Mouse (Mus musculus) stomach, embryonic 14.5 days (tissue): ENCODE data around the gene Gm3173. TPM values are rescaled to one million over a fixed set of nuclear protein-coding genes. Genes with fewer than 3 reads are reported as not detected.
"Not testable (repeated sequence)": the region's sequence is repeated elsewhere in the genome, so short reads cannot be mapped to it uniquely, and the experiment has no call there.

Experiments
- ATAC-seq: fragments of 200-750 bp; cut with Nextera tagmentation; 2 replicates; pipeline ENCODE4 v1.8.0; 2017; ENCODE audit warnings: low read depth, moderate TSS enrichment; ENCODE audit not compliant: insufficient number of reproducible peaks, insufficient read depth, low FRiP score
- H3K27ac ChIP-seq: fragments of 300-500 bp; sonication (generic); 2 replicates; pipeline ENCODE4 v1.5.1; 2014; ENCODE audit warnings: mild to moderate bottlenecking, low read length, moderate library complexity, mixed read lengths
- H3K27me3 ChIP-seq: fragments of 300-500 bp; sonication (generic); 2 replicates; pipeline ENCODE4 v1.6.1; 2014; ENCODE audit warnings: low read length, control low read depth, mixed read lengths; ENCODE audit not compliant: control insufficient read depth, insufficient read depth
- H3K36me3 ChIP-seq: fragments of 300-500 bp; sonication (generic); 2 replicates; pipeline ENCODE4 v1.6.1; 2014; ENCODE audit warnings: mild to moderate bottlenecking, control low read depth, low read length, moderate library complexity, mixed read lengths; ENCODE audit not compliant: control insufficient read depth, insufficient read depth
- H3K4me1 ChIP-seq: fragments of 300-500 bp; sonication (generic); 2 replicates; pipeline ENCODE4 v1.6.1; 2014; ENCODE audit warnings: low read length, control low read depth, mixed read lengths; ENCODE audit not compliant: control insufficient read depth, insufficient read depth
- H3K4me2 ChIP-seq: fragments of 300-500 bp; sonication (generic); replicated peaks from 2 replicates; pipeline ENCODE4 v1.6.1; 2014; ENCODE audit warnings: low read depth, low read length, control low read depth
- H3K4me3 ChIP-seq: fragments of 300-500 bp; sonication (generic); 2 replicates; pipeline ENCODE4 v1.5.1; 2014; ENCODE audit warnings: low read depth, low read length, control low read depth
- H3K9ac ChIP-seq: fragments of 300-500 bp; sonication (generic); replicated peaks from 2 replicates; pipeline ENCODE4 v1.6.1; 2014; ENCODE audit warnings: low read depth, mild to moderate bottlenecking, control low read depth, low read length, moderate library complexity, mixed read lengths
- H3K9me3 ChIP-seq: fragments of 300-500 bp; sonication (generic); 2 replicates; pipeline ENCODE4 v1.6.1; 2016; ENCODE audit warnings: low read depth, low read length, control low read depth; ENCODE audit not compliant: control insufficient read depth
- WGBS: fragments of 180-500 bp; shearing (Covaris S2); extraction: QIAGEN DNeasy Blood & Tissue Kit; methylation state at CpG from one replicate; pipeline ENCODE4 v1.1.7; 2014; 5-methylcytosine and 5-hydroxymethylcytosine counted together
- polyA plus RNA-seq: library from polyadenylated mRNA; unstranded; fragments of >200 nt; fragmentation: Nextera tagmentation; extraction: Ambion mirVana; gene quantifications from 2 replicates; pipeline ENCODE4 v1.2.1, GENCODE M21; 2014

The Gm3173 gene
- polyA plus RNA-seq, 1 experiment from 2014 or later, result not detected

DNA sequence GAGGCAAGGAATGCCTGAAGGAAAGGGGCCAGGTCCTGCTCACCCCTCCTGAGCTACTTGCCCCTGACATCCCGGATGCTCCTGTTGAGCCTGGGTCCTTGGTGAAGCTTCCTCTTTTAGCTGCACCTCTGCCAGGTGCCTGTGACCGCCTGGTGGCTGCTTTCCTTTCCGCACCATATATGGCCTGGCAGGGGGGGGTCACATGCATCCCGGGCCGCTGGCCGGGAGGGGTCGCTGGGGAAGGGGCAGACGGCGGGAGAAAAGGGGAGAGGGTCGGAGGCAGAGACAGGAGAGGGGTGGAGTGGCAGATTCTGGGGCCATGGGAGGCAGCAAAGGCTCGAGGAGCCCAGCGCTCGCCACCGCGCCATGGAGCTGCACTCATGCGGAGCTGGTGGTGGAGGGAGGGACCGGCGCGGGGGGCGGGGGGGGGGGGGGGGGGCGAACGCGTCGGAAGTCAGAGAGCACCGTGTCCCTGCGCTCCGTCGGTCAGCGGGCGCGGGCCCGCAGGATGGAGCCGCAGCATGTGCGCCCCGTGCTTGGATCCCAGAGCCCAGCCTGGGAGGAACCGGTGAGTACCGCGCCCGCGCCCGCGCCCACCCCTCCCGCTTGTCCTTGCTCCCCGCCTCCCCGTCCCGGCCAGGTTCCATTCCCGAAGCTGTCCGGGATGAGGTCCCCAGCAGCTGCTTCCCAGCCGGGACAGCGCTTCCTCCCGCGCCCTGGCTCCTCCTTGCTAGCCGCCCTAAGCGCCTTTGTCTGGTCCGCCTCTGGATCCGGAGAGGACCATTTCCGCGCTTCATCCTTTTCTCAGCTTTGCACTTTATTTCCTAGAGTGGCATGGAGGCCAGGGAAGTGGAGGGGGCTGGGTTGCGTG is 15.6 kb upstream of the Gm3173 start, which contains the start of gene Gm3164:
Gene Gm3164 (plus strand): TSS at position 484 of the 871 bp plus-strand sequence.
- H3K27ac ChIP-seq, H3K4me1 ChIP-seq, H3K9ac ChIP-seq, ATAC-seq, H3K27me3 ChIP-seq, H3K36me3 ChIP-seq, H3K9me3 ChIP-seq: not testable (repeated sequence)
- H3K4me3 ChIP-seq, result peak within 1 kb of the TSS; percentile 22; the same call in 1 of the 2 replicates
- H3K4me2 ChIP-seq, result peak within 1 kb of the TSS; percentile 37
- WGBS, result 1% methylated on average over 27 of the region's 59 CpGs

DNA sequence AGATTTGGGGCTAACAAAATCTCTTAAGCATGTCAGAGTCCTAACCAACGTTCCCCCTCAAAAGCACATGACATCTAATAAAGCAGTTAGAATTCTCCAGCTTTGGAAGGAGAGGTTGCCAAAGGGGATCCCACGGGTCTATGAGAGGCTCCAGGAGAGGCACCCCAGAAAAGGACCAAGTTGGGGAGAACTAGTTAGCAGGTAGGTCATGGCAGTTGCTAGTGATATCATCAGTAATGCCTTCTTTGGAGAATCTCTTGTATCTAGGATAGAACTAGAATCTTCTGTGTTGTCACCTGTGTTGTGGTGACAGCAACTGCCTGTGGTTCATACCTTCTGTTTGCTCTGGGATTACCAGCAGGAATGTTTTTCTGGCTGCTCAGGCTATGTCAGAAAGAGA is 50.7 kb downstream of the Gm3173 start, which contains the start of gene Gm3182:
Gene Gm3182 (plus strand): TSS at position 301 of the 400 bp plus-strand sequence.
- not testable (repeated sequence) for H3K4me2 ChIP-seq, H3K9me3 ChIP-seq, H3K36me3 ChIP-seq, H3K9ac ChIP-seq, H3K4me1 ChIP-seq, ATAC-seq, H3K4me3 ChIP-seq, H3K27ac ChIP-seq, H3K27me3 ChIP-seq
- no CpG with 5 or more reads among the region's 2 CpGs for WGBS

DNA sequence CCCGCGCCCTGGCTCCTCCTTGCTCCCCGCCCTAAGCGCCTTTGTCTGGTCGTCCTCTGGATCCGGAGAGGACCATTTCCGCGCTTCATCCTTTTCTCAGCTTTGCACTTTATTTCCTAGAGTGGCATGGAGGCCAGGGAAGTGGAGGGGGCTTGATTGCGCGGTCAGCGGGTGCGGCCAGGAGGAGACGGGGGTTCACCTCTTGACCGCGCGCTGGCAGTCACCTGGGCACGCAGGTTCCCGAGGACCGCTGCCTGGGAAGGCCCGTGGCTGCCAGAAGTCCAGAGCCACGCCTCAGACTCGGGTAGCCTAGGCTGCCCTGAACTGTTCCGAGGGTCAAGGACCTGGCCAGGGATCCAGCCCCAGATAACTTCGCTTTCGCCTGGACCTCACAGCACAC is 68.6 kb downstream of the Gm3173 start:
- not testable (repeated sequence) for H3K9me3 ChIP-seq, H3K27ac ChIP-seq, H3K36me3 ChIP-seq, H3K4me1 ChIP-seq, H3K4me3 ChIP-seq, ATAC-seq, H3K27me3 ChIP-seq, H3K9ac ChIP-seq
- H3K4me2 ChIP-seq, result peak overlapping the region; percentile 25; the same call in 1 of the 2 replicates
- WGBS, result 15% methylated on average over 12 of the region's 25 CpGs

DNA sequence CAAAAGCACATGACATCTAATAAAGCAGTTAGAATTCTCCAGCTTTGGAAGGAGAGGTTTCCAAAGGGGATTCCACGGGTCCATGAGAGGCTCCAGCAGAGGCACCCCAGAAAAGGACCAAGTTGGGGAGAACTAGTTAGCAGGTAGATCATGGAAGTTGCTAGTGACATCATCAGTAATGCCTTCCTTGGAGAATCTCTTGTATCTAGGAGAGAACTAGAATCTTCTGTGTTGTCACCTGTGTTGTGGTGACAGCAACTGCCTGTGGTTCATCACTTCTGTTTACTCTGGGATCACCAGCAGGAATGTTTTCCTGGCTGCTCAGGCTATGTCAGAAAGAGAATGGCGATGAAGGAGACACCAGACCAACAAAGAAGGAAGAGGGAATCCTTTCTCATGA is 124.3 kb downstream of the Gm3173 start, which contains the start of gene Gm3047:
Gene Gm3047 (plus strand): TSS at position 301 of the 400 bp plus-strand sequence.
- H3K9ac ChIP-seq, ATAC-seq, H3K4me3 ChIP-seq, H3K4me1 ChIP-seq, H3K4me2 ChIP-seq, H3K27ac ChIP-seq, H3K36me3 ChIP-seq, H3K9me3 ChIP-seq, H3K27me3 ChIP-seq: not testable (repeated sequence)
- WGBS, result no CpG with 5 or more reads among the region's 2 CpGs

Other genes with a start within 250 kb of the Gm3173 start
- gene Gm2974, start 248.4 kb upstream of the Gm3173 start, polyA plus RNA-seq, result 0.21 and 0.35 TPM in 2 replicates
- not detected in 2 replicates for gene Gm3138, start 181.4 kb upstream of the Gm3173 start, polyA plus RNA-seq
- gene Gm3149, start 113.7 kb upstream of the Gm3173 start, polyA plus RNA-seq, result not detected in 2 replicates
- gene 2610042L04Rik, start 96.2 kb upstream of the Gm3173 start, polyA plus RNA-seq, result 0.18 and 0.35 TPM in 2 replicates
- not detected in 2 replicates for gene Gm3159, start 33.5 kb upstream of the Gm3173 start, polyA plus RNA-seq
- gene Gm3164, start 15.5 kb upstream of the Gm3173 start, polyA plus RNA-seq, result 0.22 and 0.30 TPM in 2 replicates
- not detected in 2 replicates for gene Gm3182, start 50.8 kb downstream of the Gm3173 start, polyA plus RNA-seq
- not detected in 2 replicates for gene Gm3047, start 124.4 kb downstream of the Gm3173 start, polyA plus RNA-seq
- not detected in 2 replicates for gene Gm8159, start 201.4 kb downstream of the Gm3173 start, polyA plus RNA-seq
- not detected in 2 replicates for gene Gm3239, start 233.2 kb downstream of the Gm3173 start, polyA plus RNA-seq